Mouse (Mus musculus): Measurements from ENCODE around the gene Hoxa11. TPM values are rescaled to one million over a fixed set of nuclear protein-coding genes. Genes with fewer than 3 reads are reported as not detected.
A peak's percentile ranks its signal among the peaks of the same experiment; 100 is the strongest.

Gene Hoxa11
- polyA plus RNA-seq, 1 experiment, result not detected

- peak within 1 kb of the TSS; percentile 21; the same call in 1 of the 2 replicates for H3K27ac ChIP-seq (ENCODE audit: insufficient read depth, low read depth, low read length)
- no peaks in the 10 kb centered on the region for H3K36me3 ChIP-seq (ENCODE audit: control insufficient read depth, insufficient read depth, low read length)
- peaks cover 6% of the 10 kb centered on the region for H3K4me1 ChIP-seq (ENCODE audit: control insufficient read depth, insufficient read depth, insufficient read length, low read length)
- 9% methylated on average over 47 of the region's 47 CpGs for WGBS
- no peak for TF ChIP-seq POLR2A (IDR thresholded peaks at IDR 0.05; ENCODE audit: low read depth, low read length)
- no peak for TF ChIP-seq CTCF (IDR thresholded peaks at IDR 0.05; ENCODE audit: extremely low read depth, insufficient read length, insufficient replicate concordance, low read depth, low read length)
- H3K4me3 ChIP-seq (ENCODE audit: low read depth, low read length), result peak within 1 kb of the TSS; percentile 46
- peaks cover 82% of the 10 kb centered on the region for H3K27me3 ChIP-seq (ENCODE audit: control insufficient read depth, insufficient read depth, low read length)
These were observed 37.3 kb downstream of the Hoxa11 start, which contains the start of gene Hoxa6 for GRCm38 (mm10) chr6:52208072-52208867. Hoxa6 (minus strand) TSS chr6:52208722.

- TF ChIP-seq CTCF (IDR thresholded peaks at IDR 0.05; ENCODE audit: extremely low read depth, insufficient read length, insufficient replicate concordance, low read depth, low read length) (no peak), POLR2A (IDR thresholded peaks at IDR 0.05; ENCODE audit: low read depth, low read length) (no peak)
- H3K4me3 ChIP-seq (ENCODE audit: low read depth, low read length), result no peak overlapping the region
- H3K27me3 ChIP-seq (ENCODE audit: control insufficient read depth, insufficient read depth, low read length), result peaks cover 82% of the 10 kb centered on the region
- 0 out of 2 replicates have a peak overlapping the region, but pooled peaks have one; percentile 15 for H3K27ac ChIP-seq (ENCODE audit: insufficient read depth, low read depth, low read length)
- H3K36me3 ChIP-seq (ENCODE audit: control insufficient read depth, insufficient read depth, low read length), result no peaks in the 10 kb centered on the region
- H3K4me1 ChIP-seq (ENCODE audit: control insufficient read depth, insufficient read depth, insufficient read length, low read length), result peaks cover 1% of the 10 kb centered on the region
These were observed 38.0 kb downstream of the Hoxa11 start for GRCm38 (mm10) chr6:52207684-52207976.

- Histone ChIP-seq H3K36me3 (ENCODE audit: control insufficient read depth, insufficient read depth, low read length) (no peaks in the 10 kb centered on the region), H3K27me3 (ENCODE audit: control insufficient read depth, insufficient read depth, low read length) (peaks cover 80% of the 10 kb centered on the region), H3K4me3 (ENCODE audit: low read depth, low read length) (no peak overlapping the region), H3K27ac (ENCODE audit: insufficient read depth, low read depth, low read length) (0 out of 2 replicates have a peak overlapping the region, but pooled peaks have one; percentile 15), H3K4me1 (ENCODE audit: control insufficient read depth, insufficient read depth, insufficient read length, low read length) (no peaks in the 10 kb centered on the region; the same call in none of the 2 replicates)
- 33% methylated on average over 4 of the region's 4 CpGs for WGBS
- TF ChIP-seq CTCF (IDR thresholded peaks at IDR 0.05; ENCODE audit: extremely low read depth, insufficient read length, insufficient replicate concordance, low read depth, low read length) (no peak), POLR2A (IDR thresholded peaks at IDR 0.05; ENCODE audit: low read depth, low read length) (no peak)
These were observed 38.5 kb downstream of the Hoxa11 start for GRCm38 (mm10) chr6:52206882-52207683.

GRCm38 (mm10) chr6:52205638-52206621 lies 39.7 kb downstream of the Hoxa11 start:
- 27% methylated on average over 55 of the region's 55 CpGs for WGBS
- H3K27ac ChIP-seq (ENCODE audit: insufficient read depth, low read depth, low read length), result peak overlapping the region; percentile 24; the same call in 1 of the 2 replicates
- H3K4me3 ChIP-seq (ENCODE audit: low read depth, low read length), result no peak overlapping the region
- H3K4me1 ChIP-seq (ENCODE audit: control insufficient read depth, insufficient read depth, insufficient read length, low read length), result peaks cover 4% of the 10 kb centered on the region
- no peak for TF ChIP-seq POLR2A (IDR thresholded peaks at IDR 0.05; ENCODE audit: low read depth, low read length)
- no peak for TF ChIP-seq CTCF (IDR thresholded peaks at IDR 0.05; ENCODE audit: extremely low read depth, insufficient read length, insufficient replicate concordance, low read depth, low read length)
- H3K27me3 ChIP-seq (ENCODE audit: control insufficient read depth, insufficient read depth, low read length), result peaks cover 70% of the 10 kb centered on the region
- H3K36me3 ChIP-seq (ENCODE audit: control insufficient read depth, insufficient read depth, low read length), result no peaks in the 10 kb centered on the region

- TF ChIP-seq POLR2A (IDR thresholded peaks at IDR 0.05; ENCODE audit: low read depth, low read length) (no peak), CTCF (IDR thresholded peaks at IDR 0.05; ENCODE audit: extremely low read depth, insufficient read length, insufficient replicate concordance, low read depth, low read length) (no peak)
- no peaks in the 10 kb centered on the region for H3K36me3 ChIP-seq (ENCODE audit: control insufficient read depth, insufficient read depth, low read length)
- WGBS, result 30% methylated on average over 14 of the region's 14 CpGs
- peaks cover 8% of the 10 kb centered on the region for H3K4me1 ChIP-seq (ENCODE audit: control insufficient read depth, insufficient read depth, insufficient read length, low read length)
- H3K4me3 ChIP-seq (ENCODE audit: low read depth, low read length), result no peak overlapping the region
- H3K27ac ChIP-seq (ENCODE audit: insufficient read depth, low read depth, low read length), result peak overlapping the region; percentile 24
- peaks cover 68% of the 10 kb centered on the region for H3K27me3 ChIP-seq (ENCODE audit: control insufficient read depth, insufficient read depth, low read length)
These were observed 40.4 kb downstream of the Hoxa11 start for GRCm38 (mm10) chr6:52205221-52205620.

- Histone ChIP-seq H3K4me3 (ENCODE audit: low read depth, low read length) (peak within 1 kb of the TSS; percentile 65), H3K4me1 (ENCODE audit: control insufficient read depth, insufficient read depth, insufficient read length, low read length) (peaks cover 11% of the 10 kb centered on the region), H3K36me3 (ENCODE audit: control insufficient read depth, insufficient read depth, low read length) (no peaks in the 10 kb centered on the region), H3K27ac (ENCODE audit: insufficient read depth, low read depth, low read length) (peak within 1 kb of the TSS; percentile 48), H3K27me3 (ENCODE audit: control insufficient read depth, insufficient read depth, low read length) (peaks cover 61% of the 10 kb centered on the region)
- TF ChIP-seq POLR2A (IDR thresholded peaks at IDR 0.05; ENCODE audit: low read depth, low read length), result no peak
- peak; percentile 79 for TF ChIP-seq CTCF (IDR thresholded peaks at IDR 0.05; ENCODE audit: extremely low read depth, insufficient read length, insufficient replicate concordance, low read depth, low read length)
- WGBS, result 13% methylated on average over 65 of the region's 65 CpGs
These were observed 41.4 kb downstream of the Hoxa11 start, which contains the start of gene Hoxa5 for GRCm38 (mm10) chr6:52204050-52204752. Hoxa5 (minus strand) TSS chr6:52204587.
